Mouse (Mus musculus) CH12.LX (cell line): ENCODE measurements around the gene Ufd1.

ENCODE experiments used
- CHD2 ChIP-seq: IDR thresholded peaks from 2 replicates; pipeline ENCODE4 v1.6.1; 2011; ENCODE audit warnings: low read length, improper control_type of control experiment
- CTCF ChIP-seq, 2 experiments: IDR thresholded peaks in 1 of 2; conservative IDR thresholded peaks in 1 of 2; 2 replicates each; pipeline ENCODE4 v1.5.1; 2011 to 2012; ENCODE audit warnings: low read depth in 2 of 2, low read length in 2 of 2, improper control_type of control experiment in 1 of 2, inconsistent platforms in 1 of 2, mild to moderate bottlenecking in 1 of 2, moderate library complexity in 1 of 2
- E2F4 ChIP-seq: IDR thresholded peaks from 2 replicates; pipeline ENCODE4 v1.6.1; 2011; ENCODE audit warnings: low read depth, low read length, improper control_type of control experiment; ENCODE audit not compliant: insufficient replicate concordance
- EP300 ChIP-seq: IDR thresholded peaks from 2 replicates; pipeline ENCODE4 v1.6.1; 2011; ENCODE audit warnings: low read length, improper control_type of control experiment
- MAFK ChIP-seq: IDR thresholded peaks from 2 replicates; pipeline ENCODE4 v1.6.1; 2011; ENCODE audit warnings: low read length, improper control_type of control experiment; ENCODE audit not compliant: insufficient replicate concordance
- MAX ChIP-seq: IDR thresholded peaks from 2 replicates; pipeline ENCODE4 v1.6.1; 2011; ENCODE audit warnings: low read length, improper control_type of control experiment
- PAX5 ChIP-seq: IDR thresholded peaks from 2 replicates; pipeline ENCODE4 v1.6.1; 2012; ENCODE audit warnings: low read length, inconsistent platforms, mixed read lengths
- POLR2A ChIP-seq: IDR thresholded peaks from 2 replicates; pipeline ENCODE4 v1.6.1; 2011; ENCODE audit warnings: low read depth, mild to moderate bottlenecking, improper control_type of control experiment, low read length
- RCOR1 ChIP-seq: conservative IDR thresholded peaks from 2 replicates; pipeline ENCODE4 v1.6.1; 2012; ENCODE audit warnings: low read depth, mild to moderate bottlenecking, inconsistent platforms, low read length, improper control_type of control experiment
- TBP ChIP-seq: conservative IDR thresholded peaks from 2 replicates; pipeline ENCODE4 v1.6.1; 2011; ENCODE audit warnings: low read depth, low read length, improper control_type of control experiment
- UBTF ChIP-seq: IDR thresholded peaks from 2 replicates; pipeline ENCODE4 v1.6.1; 2012; ENCODE audit warnings: low read depth, mild to moderate bottlenecking, inconsistent platforms, low read length, improper control_type of control experiment, moderate library complexity
- USF1 ChIP-seq: IDR thresholded peaks from 2 replicates; pipeline ENCODE4 v1.6.1; 2014; ENCODE audit warnings: low read depth, mild to moderate bottlenecking, inconsistent platforms, low read length, improper control_type of control experiment
- ZMIZ1 ChIP-seq: IDR thresholded peaks from 2 replicates; pipeline ENCODE4 v1.6.1; 2012; ENCODE audit warnings: low read depth, mild to moderate bottlenecking, inconsistent platforms, low read length, improper control_type of control experiment

DNA sequence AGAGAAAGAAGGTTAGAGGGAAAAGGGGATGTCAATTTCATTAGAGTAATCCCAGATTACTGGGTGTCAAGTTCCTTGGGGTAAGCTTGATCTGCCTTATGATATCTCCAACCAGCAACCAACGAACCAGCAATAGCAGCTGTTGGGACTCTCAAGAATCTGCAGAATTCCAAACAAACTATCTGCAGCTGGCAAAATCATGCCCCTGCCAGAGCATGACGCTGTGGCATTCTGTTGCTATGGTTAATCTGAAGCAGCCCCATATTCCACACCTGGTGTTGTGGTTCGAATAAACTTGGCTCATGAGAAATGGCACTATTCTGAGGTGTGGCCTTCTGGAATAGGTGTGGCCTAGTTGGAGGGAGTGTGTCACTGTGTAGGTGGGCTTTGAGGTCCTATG is 48.6 kb upstream of the Ufd1 start:
- no peak for TF ChIP-seq POLR2A
- TF ChIP-seq EP300 = no peak
- no peak for TF ChIP-seq MAFK
- TF ChIP-seq UBTF = no peak
- no peak for TF ChIP-seq CHD2
- TF ChIP-seq MAX = no peak
- TF ChIP-seq RCOR1 = no peak
- no peak for TF ChIP-seq TBP
- TF ChIP-seq CTCF (conservative IDR thresholded peaks at IDR 0.05 in 1 of 2, IDR thresholded peaks at IDR 0.05 in 1 of 2; ENCODE audit: low read depth in 2 of 2, low read length in 2 of 2) = no peak
- TF ChIP-seq E2F4 = no peak
- no peak for TF ChIP-seq PAX5
- no peak for TF ChIP-seq USF1
- no peak for TF ChIP-seq ZMIZ1
